Mouse (Mus musculus) layer of hippocampus, postnatal 14 days (tissue): ENCODE results near the gene Tmem258. TPM values are rescaled to one million over a fixed set of nuclear protein-coding genes. Genes with fewer than 3 reads are reported as not detected.

ENCODE experiments used
- microRNA-seq, 2 experiments: library from miRNA; unstranded; fragments of <30 nt; microRNA quantifications; one replicate each; pipeline ENCODE4 v1.2.0; 2021
- total RNA-seq, 2 experiments: library from RNA; stranded (reverse); gene quantifications; 2 replicates each; pipeline ENCODE4 v1.2.3; 2021

Gene Tmem258
- total RNA-seq, 2 experiments from 2014 or later = 90.6 to 91.7 TPM

Small RNA genes within 50 kb of the gene (microRNA-seq; reads per million reads assigned to microRNA genes)
- gene Mir6993 = 0.28 to 1.6 reads per million in 2 experiments

Other genes with a start within 250 kb of the Tmem258 start
- gene Fth1, start 223.4 kb upstream of the Tmem258 start, total RNA-seq = 1,000 to 10,000 TPM; 2,325 to 2,371 TPM
- 1 to 10 TPM in 1 of 2 experiments, under 1 TPM in 1; 0.97 to 1.1 TPM for gene Best1, start 202.4 kb upstream of the Tmem258 start, total RNA-seq
- gene Rab3il1, start 202.3 kb upstream of the Tmem258 start, total RNA-seq = 10 to 100 TPM in 1 of 2 experiments, 1 to 10 TPM in 1; 8.9 to 12.8 TPM
- 10 to 100 TPM; 34.3 to 36.8 TPM for gene Fads3, start 162.4 kb upstream of the Tmem258 start, total RNA-seq
- 100 to 1,000 TPM; 230 to 239 TPM for gene Fads2, start 102.3 kb upstream of the Tmem258 start, total RNA-seq
- 100 to 1,000 TPM; 193 to 203 TPM for gene Fads1, start 21.1 kb upstream of the Tmem258 start, total RNA-seq
- gene Fen1, start 155 bp downstream of the Tmem258 start, total RNA-seq = 10 to 100 TPM in 1 of 2 experiments, 1 to 10 TPM in 1; 8.8 to 10.1 TPM
- gene Myrf, start 36.7 kb downstream of the Tmem258 start, total RNA-seq = 10 to 100 TPM; 29.6 to 31.2 TPM
- 100 to 1,000 TPM; 131 to 134 TPM for gene Dagla, start 100.9 kb downstream of the Tmem258 start, total RNA-seq
- 100 to 1,000 TPM; 277 to 282 TPM for gene Syt7, start 185.1 kb downstream of the Tmem258 start, total RNA-seq